Mouse (Mus musculus) embryonic facial prominence, embryonic 11.5 days (tissue): ENCODE measurements around the gene Serpini1. TPM values are rescaled to one million over a fixed set of nuclear protein-coding genes. Genes with fewer than 3 reads are reported as not detected.
"Not testable (repeated sequence)": the region's sequence is repeated elsewhere in the genome, so short reads cannot be mapped to it uniquely, and the experiment has no call there.

Experiments used
- ATAC-seq: fragments of 200-750 bp; cut with Nextera tagmentation; replicated peaks from 2 replicates; pipeline ENCODE4 v1.8.0; 2017; ENCODE audit warnings: low read depth; ENCODE audit not compliant: insufficient number of reproducible peaks, low FRiP score, low TSS enrichment
- DNase-seq: peaks from one replicate; pipeline ENCODE4 v3.0.0-alpha.2; 2015; ENCODE audit warnings: low spot score
- H3K27ac ChIP-seq: fragments of 300-500 bp; sonication (generic); replicated peaks from 2 replicates; pipeline ENCODE4 v1.5.1; 2014; ENCODE audit warnings: mild to moderate bottlenecking, low read depth, low read length, control low read depth
- H3K27me3 ChIP-seq: fragments of 300-500 bp; sonication (generic); 2 replicates; pipeline ENCODE4 v1.6.1; 2014; ENCODE audit warnings: mild to moderate bottlenecking, low read length, moderate library complexity, mixed read lengths; ENCODE audit not compliant: control insufficient read depth, insufficient read depth
- H3K36me3 ChIP-seq: fragments of 300-500 bp; sonication (generic); replicated peaks from 2 replicates; pipeline ENCODE4 v1.6.1; 2014; ENCODE audit warnings: low read depth, mild to moderate bottlenecking, low read length, moderate library complexity, mixed read lengths; ENCODE audit not compliant: control insufficient read depth, insufficient read depth
- H3K4me1 ChIP-seq: fragments of 300-500 bp; sonication (generic); 2 replicates; pipeline ENCODE4 v1.6.1; 2014; ENCODE audit warnings: low read length, mixed read lengths; ENCODE audit not compliant: control insufficient read depth, insufficient read depth
- H3K4me2 ChIP-seq: fragments of 300-500 bp; sonication (generic); 2 replicates; pipeline ENCODE4 v1.6.1; 2014; ENCODE audit warnings: low read depth, mild to moderate bottlenecking, control low read depth, low read length, moderate library complexity
- H3K4me3 ChIP-seq: fragments of 300-500 bp; sonication (generic); 2 replicates; pipeline ENCODE4 v1.5.1; 2014; ENCODE audit warnings: low read depth, low read length, control low read depth
- H3K9ac ChIP-seq: fragments of 300-500 bp; sonication (generic); replicated peaks from 2 replicates; pipeline ENCODE4 v1.6.1; 2014; ENCODE audit warnings: mild to moderate bottlenecking, control low read depth, low read length
- H3K9me3 ChIP-seq: fragments of 300-500 bp; sonication (generic); replicated peaks from 2 replicates; pipeline ENCODE4 v1.6.1; 2016; ENCODE audit warnings: mild to moderate bottlenecking, low read length, inconsistent platforms, mixed read lengths; ENCODE audit not compliant: control insufficient read depth
- WGBS: fragments of 180-500 bp; shearing (Covaris S2); extraction: QIAGEN DNeasy Blood & Tissue Kit; methylation state at CpG from one replicate; pipeline ENCODE4 v1.1.7; 2014; 5-methylcytosine and 5-hydroxymethylcytosine counted together
- polyA plus RNA-seq: library from polyadenylated mRNA; unstranded; fragments of >200 nt; fragmentation: Nextera tagmentation; extraction: Ambion mirVana; gene quantifications from 2 replicates; pipeline ENCODE4 v1.2.1, GENCODE M21; 2014

Serpini1 gene
- polyA plus RNA-seq, 1 experiment from 2014 or later: 15.7 TPM

DNA sequence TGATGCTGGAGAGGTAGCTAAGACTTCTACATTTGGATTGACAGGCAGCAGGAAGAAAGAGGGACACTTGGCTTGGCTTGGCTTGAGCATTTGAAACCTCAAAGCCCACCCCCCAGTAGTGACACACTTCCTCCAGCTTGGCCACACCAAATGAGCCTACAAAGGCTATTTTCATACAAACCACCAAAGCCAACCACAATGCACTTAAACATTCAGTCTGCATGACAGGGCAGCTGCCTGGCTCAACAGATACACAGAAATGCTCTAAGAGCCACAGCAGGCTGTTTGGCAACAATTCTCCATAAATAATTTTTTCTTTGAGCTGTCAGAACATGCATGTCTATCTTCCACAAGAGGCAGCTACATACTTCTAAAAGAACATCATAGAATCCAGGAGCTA is 90.2 kb downstream of the Serpini1 start:
- no peaks in the 10 kb centered on the region for H3K36me3 ChIP-seq
- no peak for DNase-seq
- no peaks in the 10 kb centered on the region for H3K9me3 ChIP-seq
- H3K4me2 ChIP-seq: no peak overlapping the region
- H3K4me3 ChIP-seq: no peak overlapping the region
- ATAC-seq: no peak
- H3K27me3 ChIP-seq: no peaks in the 10 kb centered on the region
- no peak overlapping the region for H3K9ac ChIP-seq
- H3K4me1 ChIP-seq: no peaks in the 10 kb centered on the region
- no peak overlapping the region for H3K27ac ChIP-seq

DNA sequence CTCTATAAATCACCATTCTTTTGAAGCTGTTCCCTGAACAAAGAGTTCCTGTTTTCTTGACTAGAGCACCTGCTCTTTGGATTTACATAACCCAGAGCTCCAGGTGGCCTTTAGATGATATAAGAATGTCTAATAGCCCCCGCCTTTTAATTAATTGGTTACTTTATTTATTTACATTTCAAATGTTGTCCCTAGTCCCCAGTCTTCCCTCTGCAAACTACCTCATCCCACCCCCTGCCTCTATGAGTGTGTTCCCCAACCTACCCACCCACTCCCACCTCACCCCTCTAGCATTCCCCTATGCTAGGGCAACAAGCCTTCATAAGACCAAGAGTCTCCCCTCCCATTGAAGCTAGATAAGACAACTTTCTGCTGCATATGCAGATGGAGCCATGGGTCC is 90.9 kb downstream of the Serpini1 start:
- DNase-seq (no peak), ATAC-seq (no peak)
- no peaks in the 10 kb centered on the region for H3K27me3 ChIP-seq
- no peaks in the 10 kb centered on the region for H3K4me1 ChIP-seq
- no peak overlapping the region for H3K27ac ChIP-seq
- H3K4me3 ChIP-seq: no peak overlapping the region
- H3K9ac ChIP-seq: no peak overlapping the region
- whole genome bisulfite sequencing: 70% methylated on average over 1 of the region's 1 CpGs
- no peaks in the 10 kb centered on the region for H3K9me3 ChIP-seq
- H3K36me3 ChIP-seq: no peaks in the 10 kb centered on the region
- no peak overlapping the region for H3K4me2 ChIP-seq

GRCm38 (mm10) chr3:75650416-75651154 is 93.2 kb downstream of the Serpini1 start:
- H3K9ac ChIP-seq, H3K4me1 ChIP-seq, ATAC-seq, H3K27me3 ChIP-seq, H3K36me3 ChIP-seq, H3K27ac ChIP-seq, DNase-seq, H3K9me3 ChIP-seq, H3K4me2 ChIP-seq, H3K4me3 ChIP-seq: not testable (repeated sequence)
- WGBS: 55% methylated on average over 4 of the region's 4 CpGs

- Histone ChIP-seq H3K36me3 (no peaks in the 10 kb centered on the region), H3K4me3 (no peak overlapping the region), H3K4me2 (no peak overlapping the region), H3K27me3 (no peaks in the 10 kb centered on the region), H3K4me1 (no peaks in the 10 kb centered on the region), H3K9ac (no peak overlapping the region), H3K27ac (no peak overlapping the region), H3K9me3 (no peaks in the 10 kb centered on the region)
- WGBS: 76% methylated on average over 2 of the region's 2 CpGs
- no peak for DNase-seq
- no peak for ATAC-seq
Measured at GRCm38 (mm10) chr3:75651603-75652115, 94.3 kb downstream of the Serpini1 start.

GRCm38 (mm10) chr3:75653901-75654300 is 96.6 kb downstream of the Serpini1 start:
- not testable (repeated sequence) for ATAC-seq

DNA sequence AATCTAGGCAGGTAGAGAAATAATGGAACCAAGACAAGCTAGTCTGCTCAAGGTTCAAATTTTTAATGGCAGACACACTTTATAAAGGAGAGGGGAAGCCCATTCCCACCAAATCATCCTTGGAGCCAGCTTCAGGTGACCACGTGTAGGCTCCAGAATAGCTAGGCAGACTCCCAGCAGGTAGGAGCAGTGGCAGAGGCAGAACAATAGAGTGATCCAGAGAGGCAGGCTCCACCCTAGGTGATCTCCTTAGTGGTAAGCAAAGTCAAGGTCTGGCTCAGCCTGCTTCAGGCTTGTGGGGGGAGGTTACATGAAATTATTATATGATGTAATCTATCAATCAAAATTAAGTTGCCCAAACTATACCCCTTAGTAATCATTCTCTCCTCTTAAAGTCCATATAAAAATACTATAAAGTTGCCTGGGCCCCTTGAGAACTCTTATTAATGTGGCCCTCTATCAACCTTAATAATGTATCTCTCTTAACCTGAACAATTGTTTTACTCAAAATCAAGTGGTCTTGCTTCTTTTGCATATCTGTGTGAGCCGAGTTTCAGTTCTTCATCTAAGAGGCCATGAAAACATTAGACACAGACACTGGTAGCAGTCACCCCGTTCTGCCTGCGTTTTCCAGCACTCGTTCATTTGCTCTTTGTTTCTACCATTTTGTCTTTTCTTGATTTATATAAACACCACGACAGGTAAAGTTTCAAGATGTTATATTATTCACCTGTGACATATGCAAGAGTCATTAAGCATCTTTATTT is 98.4 kb downstream of the Serpini1 start:
- H3K27ac ChIP-seq: no peak overlapping the region
- DNase-seq: no peak
- no peak overlapping the region for H3K4me2 ChIP-seq
- H3K9ac ChIP-seq: no peak overlapping the region
- no peak overlapping the region for H3K4me3 ChIP-seq
- H3K27me3 ChIP-seq: no peaks in the 10 kb centered on the region
- H3K36me3 ChIP-seq: no peaks in the 10 kb centered on the region
- 78% methylated on average over 6 of the region's 6 CpGs for WGBS
- H3K4me1 ChIP-seq: no peaks in the 10 kb centered on the region
- no peaks in the 10 kb centered on the region for H3K9me3 ChIP-seq
- no peak for ATAC-seq

More at GRCm38 (mm10) chr3:75653901-75654300, 96.6 kb downstream of the Serpini1 start:
- not testable (repeated sequence) for H3K36me3 ChIP-seq, H3K4me3 ChIP-seq, H3K4me1 ChIP-seq, H3K9me3 ChIP-seq, H3K27me3 ChIP-seq, H3K9ac ChIP-seq, H3K27ac ChIP-seq, H3K4me2 ChIP-seq, DNase-seq
- 51% methylated on average over 4 of the region's 4 CpGs for WGBS

GRCm38 (mm10) chr3:75666962-75667361 is 109.6 kb downstream of the Serpini1 start:
- no peak overlapping the region for H3K27ac ChIP-seq
- H3K4me1 ChIP-seq: no peaks in the 10 kb centered on the region
- H3K9ac ChIP-seq: no peak overlapping the region
- H3K4me2 ChIP-seq: no peak overlapping the region
- H3K9me3 ChIP-seq: no peaks in the 10 kb centered on the region
- DNase-seq (no peak), ATAC-seq (no peak)
- WGBS: 82% methylated on average over 3 of the region's 3 CpGs
- no peaks in the 10 kb centered on the region for H3K27me3 ChIP-seq
- no peaks in the 10 kb centered on the region for H3K36me3 ChIP-seq
- no peak overlapping the region for H3K4me3 ChIP-seq

DNA sequence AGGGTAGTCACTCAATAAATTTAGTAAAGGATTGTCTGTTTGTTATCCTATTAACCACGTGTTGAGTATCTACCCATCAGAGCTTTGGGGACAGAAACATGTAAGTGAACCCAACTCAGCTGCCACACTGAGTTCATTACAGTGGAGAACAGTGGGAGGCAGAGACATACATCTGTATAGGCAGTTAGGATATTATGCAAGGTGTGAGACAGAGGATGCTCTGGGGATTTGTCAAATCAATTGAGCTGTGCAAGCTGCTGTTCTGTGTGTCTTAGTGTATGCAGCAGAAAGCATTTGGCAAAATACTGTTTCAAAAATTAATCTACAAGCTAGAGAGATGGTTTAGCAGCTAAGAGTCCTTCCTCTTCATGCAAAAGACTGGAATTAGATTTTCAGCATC is 113.1 kb downstream of the Serpini1 start:
- 57% methylated on average over 1 of the region's 1 CpGs for WGBS
- ATAC-seq: no peak
- H3K27me3 ChIP-seq: no peaks in the 10 kb centered on the region
- no peak for DNase-seq
- no peak overlapping the region for H3K27ac ChIP-seq
- no peaks in the 10 kb centered on the region for H3K36me3 ChIP-seq
- H3K9me3 ChIP-seq: no peaks in the 10 kb centered on the region
- no peak overlapping the region for H3K4me2 ChIP-seq
- H3K9ac ChIP-seq: no peak overlapping the region
- H3K4me3 ChIP-seq: no peak overlapping the region
- no peaks in the 10 kb centered on the region for H3K4me1 ChIP-seq
